Mouse (Mus musculus): ENCODE results near the gene Ccl8. TPM values are rescaled to one million over a fixed set of nuclear protein-coding genes. Genes with fewer than 3 reads are reported as not detected.

The Ccl8 gene
- polyA plus RNA-seq, 1 experiment from 2014 or later: 0.25 TPM

- H3K9me3 ChIP-seq (ENCODE audit: low read length): no peaks in the 10 kb centered on the region
- no peak overlapping the region for H3K9ac ChIP-seq (replicated peaks; ENCODE audit: low read depth)
- no peak overlapping the region for H3K4me3 ChIP-seq (ENCODE audit: low read depth, low read length)
- no peak for TF ChIP-seq CTCF (IDR thresholded peaks at IDR 0.05)
- no peak for TF ChIP-seq EP300 (IDR thresholded peaks at IDR 0.05)
- H3K27me3 ChIP-seq (replicated peaks; ENCODE audit: insufficient read depth, low read length): no peaks in the 10 kb centered on the region
- H3K4me1 ChIP-seq (ENCODE audit: insufficient read depth, low read depth, low read length): no peaks in the 10 kb centered on the region
- WGBS: 33% methylated on average over 3 of the region's 3 CpGs
- H3K27ac ChIP-seq (ENCODE audit: low read length): no peak overlapping the region
- H3K4me2 ChIP-seq (replicated peaks; ENCODE audit: low read depth, low read length): no peak overlapping the region
- ATAC-seq (no peak), DNase-seq (ENCODE audit: low spot score) (peak; percentile 46)
- no peaks in the 10 kb centered on the region for H3K36me3 ChIP-seq (ENCODE audit: insufficient read depth, low read length)
Observed at GRCm38 (mm10) chr11:82077031-82077430, 38.0 kb upstream of the Ccl8 start.

GRCm38 (mm10) chr11:82078136-82078730 is 36.8 kb upstream of the Ccl8 start:
- no peak overlapping the region for H3K9ac ChIP-seq (replicated peaks; ENCODE audit: low read depth)
- DNase-seq (ENCODE audit: low spot score): no peak
- no peak overlapping the region for H3K4me3 ChIP-seq (ENCODE audit: low read depth, low read length)
- no peak overlapping the region for H3K4me2 ChIP-seq (replicated peaks; ENCODE audit: low read depth, low read length)
- no peaks in the 10 kb centered on the region for H3K9me3 ChIP-seq (ENCODE audit: low read length)
- H3K4me1 ChIP-seq (ENCODE audit: insufficient read depth, low read depth, low read length): no peaks in the 10 kb centered on the region
- TF ChIP-seq CTCF (IDR thresholded peaks at IDR 0.05): no peak
- no peak for TF ChIP-seq EP300 (IDR thresholded peaks at IDR 0.05)
- no peaks in the 10 kb centered on the region for H3K27me3 ChIP-seq (replicated peaks; ENCODE audit: insufficient read depth, low read length)
- no peak for ATAC-seq
- no peak overlapping the region for H3K27ac ChIP-seq (ENCODE audit: low read length)
- H3K36me3 ChIP-seq (ENCODE audit: insufficient read depth, low read length): no peaks in the 10 kb centered on the region

- no peaks in the 10 kb centered on the region for H3K27me3 ChIP-seq (replicated peaks; ENCODE audit: insufficient read depth, low read length)
- H3K4me1 ChIP-seq (ENCODE audit: insufficient read depth, low read depth, low read length): no peaks in the 10 kb centered on the region
- no peak overlapping the region for H3K27ac ChIP-seq (ENCODE audit: low read length)
- H3K9me3 ChIP-seq (ENCODE audit: low read length): no peaks in the 10 kb centered on the region
- H3K36me3 ChIP-seq (ENCODE audit: insufficient read depth, low read length): no peaks in the 10 kb centered on the region
- no peak for DNase-seq (ENCODE audit: low spot score)
- H3K9ac ChIP-seq (replicated peaks; ENCODE audit: low read depth): no peak overlapping the region
- WGBS: 59% methylated on average over 3 of the region's 3 CpGs
- H3K4me2 ChIP-seq (replicated peaks; ENCODE audit: low read depth, low read length): no peak overlapping the region
- no peak for TF ChIP-seq EP300 (IDR thresholded peaks at IDR 0.05)
- H3K4me3 ChIP-seq (ENCODE audit: low read depth, low read length): no peak overlapping the region
- no peak for ATAC-seq
Observed at GRCm38 (mm10) chr11:82080865-82081264, 34.1 kb upstream of the Ccl8 start.

- H3K4me1 ChIP-seq (ENCODE audit: insufficient read depth, low read depth, low read length): no peaks in the 10 kb centered on the region
- WGBS: 92% methylated on average over 3 of the region's 3 CpGs
- no peak overlapping the region for H3K9ac ChIP-seq (replicated peaks; ENCODE audit: low read depth)
- H3K27me3 ChIP-seq (replicated peaks; ENCODE audit: insufficient read depth, low read length): no peaks in the 10 kb centered on the region
- no peak for TF ChIP-seq CTCF (IDR thresholded peaks at IDR 0.05)
- TF ChIP-seq EP300 (IDR thresholded peaks at IDR 0.05): no peak
- H3K4me3 ChIP-seq (ENCODE audit: low read depth, low read length): no peak overlapping the region
- no peak overlapping the region for H3K4me2 ChIP-seq (replicated peaks; ENCODE audit: low read depth, low read length)
- ATAC-seq (no peak), DNase-seq (ENCODE audit: low spot score) (no peak)
- no peaks in the 10 kb centered on the region for H3K36me3 ChIP-seq (ENCODE audit: insufficient read depth, low read length)
- H3K27ac ChIP-seq (ENCODE audit: low read length): no peak overlapping the region
- H3K9me3 ChIP-seq (ENCODE audit: low read length): no peaks in the 10 kb centered on the region
Observed at GRCm38 (mm10) chr11:82084360-82084759, 30.6 kb upstream of the Ccl8 start.

- H3K27me3 ChIP-seq (replicated peaks; ENCODE audit: insufficient read depth, low read length): no peaks in the 10 kb centered on the region
- peak; percentile 62 for DNase-seq (ENCODE audit: low spot score)
- no peaks in the 10 kb centered on the region for H3K36me3 ChIP-seq (ENCODE audit: insufficient read depth, low read length)
- no peak overlapping the region for H3K9ac ChIP-seq (replicated peaks; ENCODE audit: low read depth)
- ATAC-seq: peak; percentile 49
- TF ChIP-seq EP300 (IDR thresholded peaks at IDR 0.05) (no peak), CTCF (IDR thresholded peaks at IDR 0.05) (no peak)
- H3K27ac ChIP-seq (ENCODE audit: low read length): no peak overlapping the region
- H3K4me1 ChIP-seq (ENCODE audit: insufficient read depth, low read depth, low read length): no peaks in the 10 kb centered on the region
- H3K4me2 ChIP-seq (replicated peaks; ENCODE audit: low read depth, low read length): no peak overlapping the region
- H3K4me3 ChIP-seq (ENCODE audit: low read depth, low read length): no peak overlapping the region
- WGBS: 45% methylated on average over 10 of the region's 10 CpGs
- no peaks in the 10 kb centered on the region for H3K9me3 ChIP-seq (ENCODE audit: low read length)
Observed at GRCm38 (mm10) chr11:82099511-82100323, 15.3 kb upstream of the Ccl8 start.

GRCm38 (mm10) chr11:82101087-82101486 is 13.9 kb upstream of the Ccl8 start:
- peak; percentile 6 for DNase-seq (ENCODE audit: low spot score)

More at GRCm38 (mm10) chr11:82101087-82101486, 13.9 kb upstream of the Ccl8 start:
- ATAC-seq: no peak
- TF ChIP-seq EP300 (IDR thresholded peaks at IDR 0.05) (no peak), CTCF (IDR thresholded peaks at IDR 0.05) (no peak)
- Histone ChIP-seq H3K27me3 (replicated peaks; ENCODE audit: insufficient read depth, low read length) (no peaks in the 10 kb centered on the region), H3K27ac (ENCODE audit: low read length) (no peak overlapping the region), H3K4me2 (replicated peaks; ENCODE audit: low read depth, low read length) (no peak overlapping the region), H3K9me3 (ENCODE audit: low read length) (no peaks in the 10 kb centered on the region), H3K4me3 (ENCODE audit: low read depth, low read length) (no peak overlapping the region), H3K4me1 (ENCODE audit: insufficient read depth, low read depth, low read length) (no peaks in the 10 kb centered on the region), H3K9ac (replicated peaks; ENCODE audit: low read depth) (no peak overlapping the region), H3K36me3 (ENCODE audit: insufficient read depth, low read length) (no peaks in the 10 kb centered on the region)
- 77% methylated on average over 4 of the region's 4 CpGs for WGBS
